Mouse (Mus musculus) ovary, adult 18-20 months (tissue): ENCODE results near the gene Pon2.
"Not testable (repeated sequence)": the region's sequence is repeated elsewhere in the genome, so short reads cannot be mapped to it uniquely, and the experiment has no call there.

Source experiments
- DNase-seq: peaks from one replicate; pipeline ENCODE4 v3.0.0; 2022; ENCODE audit warnings: low spot score, mixed read lengths

Gene Pon2

DNA sequence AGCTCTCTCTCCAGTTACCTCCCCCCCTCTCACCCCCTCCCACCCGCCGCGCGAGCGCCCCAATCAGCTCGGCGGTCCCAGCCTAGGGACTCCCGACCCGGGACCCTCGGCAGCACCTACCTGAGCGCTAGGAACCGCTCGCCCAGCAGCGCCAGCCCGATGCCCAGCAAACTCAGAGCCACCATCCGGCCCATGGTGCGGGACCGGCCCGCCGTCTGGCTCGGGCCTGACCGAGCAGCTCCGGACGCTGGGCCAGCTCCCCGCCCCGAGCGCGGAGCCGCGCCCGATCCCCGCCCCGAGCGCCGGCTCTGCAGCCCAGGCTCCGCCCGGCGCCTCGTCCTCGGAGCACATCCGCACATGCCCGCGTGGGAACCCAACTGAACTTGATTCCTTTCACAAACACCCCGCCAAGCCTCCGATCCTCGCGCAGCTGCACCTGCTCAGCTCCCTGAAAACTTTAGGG is at the start of gene Pon2:
Pon2 (minus strand) TSS at position 364 of the 463 bp plus-strand sequence.
- DNase-seq = peak; percentile 81

DNA sequence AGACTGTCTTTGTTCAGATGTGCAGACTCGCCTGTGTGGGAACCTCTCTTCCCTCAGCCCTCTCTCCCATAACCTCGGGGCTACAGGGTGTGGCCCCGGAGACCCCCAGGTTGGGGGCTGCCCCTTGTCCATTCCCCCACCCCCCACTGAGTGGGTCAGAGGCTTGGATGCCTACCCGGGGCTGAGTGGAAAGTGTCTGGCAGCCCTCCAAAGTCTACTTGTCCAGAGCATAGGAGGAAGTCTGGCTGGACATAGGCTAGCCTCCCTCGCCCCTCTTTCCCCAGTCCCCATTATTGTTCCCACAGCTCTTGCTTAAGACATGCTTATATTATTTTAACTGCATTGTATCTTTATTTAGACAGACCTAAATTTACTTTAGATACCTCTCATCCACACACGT is 46.0 kb upstream of the Pon2 start:
- DNase-seq = no peak

DNA sequence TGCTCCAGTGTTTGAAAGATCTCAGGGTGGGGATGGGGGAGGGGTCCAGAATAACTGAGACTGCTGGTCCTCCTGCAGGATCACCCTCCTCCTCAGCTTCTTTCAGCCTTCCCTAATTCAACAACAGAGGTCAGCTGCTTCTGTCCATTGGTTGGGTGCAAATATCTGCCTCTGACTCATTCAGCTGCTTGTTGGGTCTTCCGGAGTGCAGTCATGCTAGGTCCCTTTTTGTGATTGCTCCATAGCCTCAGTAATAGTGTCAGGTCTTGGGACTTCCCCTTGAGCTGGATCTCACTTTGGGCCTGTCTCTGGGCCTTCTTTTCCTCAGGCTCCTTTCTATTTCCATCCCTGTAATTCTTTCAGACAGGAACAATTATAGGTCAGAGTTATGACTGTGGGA is 41.0 kb upstream of the Pon2 start:
- DNase-seq = not testable (repeated sequence)

DNA sequence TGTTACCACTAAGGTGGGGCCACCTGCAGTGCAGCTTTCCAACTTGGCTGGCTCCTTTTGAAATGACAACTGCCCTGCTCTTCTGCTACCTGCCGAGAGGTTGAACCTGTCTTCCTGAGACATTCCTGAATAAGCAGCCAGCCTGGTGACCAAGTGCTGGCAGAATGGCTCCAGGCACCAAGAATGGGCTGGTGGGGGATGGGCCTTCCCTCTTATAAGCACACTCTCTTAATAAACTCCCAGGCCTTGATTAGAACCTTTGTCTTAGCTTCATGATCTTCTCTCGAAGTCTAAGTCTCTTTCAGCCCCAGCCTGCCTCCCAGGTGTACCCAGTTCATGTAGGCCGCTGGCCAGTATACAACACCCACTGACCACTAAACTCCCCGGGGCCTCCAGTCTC is 40.5 kb upstream of the Pon2 start:
- DNase-seq = not testable (repeated sequence)

DNA sequence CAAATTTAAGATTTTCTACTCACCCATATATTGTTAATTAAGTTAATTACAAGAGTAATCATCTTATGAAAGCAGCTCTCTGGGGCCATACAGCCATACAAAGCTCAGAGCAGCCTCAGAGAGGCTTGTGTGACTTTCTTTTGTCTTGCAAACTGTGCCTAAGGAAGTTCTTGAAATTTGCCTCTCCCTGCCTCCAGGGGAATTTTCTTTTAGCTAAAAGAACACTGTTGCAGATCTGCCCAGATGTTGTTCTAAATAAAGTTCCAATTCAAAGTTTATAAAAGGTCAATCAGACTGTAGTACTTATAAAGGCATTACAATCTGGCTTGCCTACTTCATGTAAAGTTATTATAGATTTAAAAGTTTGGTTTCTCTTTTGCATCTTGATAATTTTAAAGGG is 37.8 kb upstream of the Pon2 start:
- DNase-seq = not testable (repeated sequence)

DNA sequence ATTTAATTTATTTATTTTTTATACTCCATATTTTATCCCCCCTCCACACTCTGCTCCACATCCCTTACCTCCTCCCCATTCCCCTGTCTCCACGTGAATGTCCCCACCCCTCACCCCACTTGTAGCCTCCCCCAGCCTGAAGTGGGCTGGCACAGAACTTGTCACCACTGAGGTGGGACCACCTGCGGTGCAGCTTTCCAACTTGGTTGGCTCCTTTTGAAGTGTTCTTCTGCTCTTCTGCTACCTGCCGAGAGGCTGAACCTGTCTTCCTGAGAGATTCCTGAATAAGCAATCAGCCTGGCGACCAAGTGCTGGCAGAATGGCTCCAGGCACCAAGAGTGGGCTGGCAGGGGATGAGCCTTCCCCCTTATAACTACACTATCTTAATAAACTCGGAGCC is 35.8 kb upstream of the Pon2 start:
- no peak for DNase-seq

DNA sequence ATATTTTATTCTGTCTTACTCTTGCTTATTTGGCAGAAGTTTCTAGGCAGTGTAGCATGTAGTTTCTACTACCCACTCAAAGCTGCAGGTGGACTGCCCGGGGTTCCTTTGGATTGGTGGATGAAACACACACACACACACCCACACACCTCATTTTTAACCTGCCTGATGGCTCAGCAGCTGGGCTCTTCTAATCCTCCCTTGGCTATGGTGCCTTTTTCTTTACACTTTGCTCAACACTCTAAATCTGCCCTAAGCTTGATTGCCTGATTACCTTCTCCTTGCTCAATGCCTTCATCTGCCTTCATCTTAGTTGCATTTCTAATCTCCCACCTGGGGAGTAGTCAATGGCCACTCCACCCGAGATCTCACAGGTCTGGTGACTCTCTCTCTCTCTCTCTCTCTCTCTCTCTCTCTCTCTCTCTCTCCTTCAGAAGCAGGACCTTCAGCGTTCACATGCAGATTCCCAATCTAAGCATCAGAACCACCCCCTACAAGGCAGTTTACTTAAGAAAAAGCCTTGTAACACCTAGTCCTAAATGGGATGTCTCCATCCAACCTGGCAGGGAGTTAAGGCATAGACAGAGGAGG is 34.4 kb upstream of the Pon2 start:
- no peak for DNase-seq

DNA sequence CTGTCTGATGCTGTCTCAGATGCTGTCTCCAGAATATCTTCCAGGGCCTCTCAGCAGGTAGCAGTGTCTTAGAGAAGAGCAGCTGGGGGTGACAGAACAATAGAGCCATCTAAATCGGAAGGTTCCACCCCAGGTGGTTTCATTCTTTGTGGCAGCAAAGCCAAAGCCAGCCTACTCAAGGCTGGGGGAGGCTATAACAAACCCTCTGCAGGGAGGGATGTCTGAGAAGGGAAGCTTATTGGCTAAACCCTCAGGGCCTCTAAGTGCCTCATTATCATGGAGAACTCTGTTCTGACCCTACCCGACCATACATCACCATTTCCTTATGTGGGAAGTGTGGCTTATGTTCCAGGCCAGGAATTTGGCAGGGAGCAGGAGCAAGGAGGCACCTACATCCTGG is 26.9 kb upstream of the Pon2 start:
- DNase-seq = no peak

DNA sequence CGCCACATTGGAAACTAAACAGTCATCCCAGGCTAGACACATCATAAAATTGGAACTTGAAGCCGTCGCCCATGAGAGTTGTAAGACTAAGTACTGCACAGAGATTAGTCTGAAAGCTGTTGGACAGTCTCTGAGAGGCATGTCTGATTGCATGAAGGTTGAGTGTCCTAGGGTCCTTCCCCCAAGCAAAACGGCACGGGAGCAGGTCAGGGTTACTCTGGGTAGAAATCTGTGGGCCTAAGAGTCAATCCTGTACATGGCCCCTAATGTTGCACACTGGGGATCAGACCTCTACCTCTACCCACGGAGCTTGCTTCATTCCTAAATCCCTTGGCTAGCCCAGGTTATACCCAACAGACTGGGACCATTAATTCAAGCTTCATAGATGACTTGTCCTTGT is 25.8 kb upstream of the Pon2 start:
- DNase-seq = not testable (repeated sequence)

DNA sequence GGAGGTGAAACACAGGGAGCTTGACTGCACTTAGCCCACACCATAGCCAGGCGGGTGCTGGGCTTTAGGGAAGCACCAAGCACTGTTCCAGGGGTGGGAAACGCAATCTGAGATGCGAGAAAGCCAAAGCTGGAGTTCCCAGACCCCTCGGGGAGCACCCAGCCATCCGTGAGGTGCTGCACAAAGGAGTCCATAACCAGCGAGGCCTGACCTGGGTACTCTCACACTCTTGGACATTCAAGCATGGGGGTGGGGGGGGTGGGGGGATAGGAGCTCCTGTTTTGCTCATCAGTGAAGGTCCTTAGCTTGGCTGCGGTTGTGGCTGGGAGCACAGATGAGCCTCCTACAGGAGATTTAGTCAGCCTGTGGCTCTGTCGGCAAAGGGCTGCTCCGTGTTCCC is 18.4 kb upstream of the Pon2 start:
- no peak for DNase-seq

DNA sequence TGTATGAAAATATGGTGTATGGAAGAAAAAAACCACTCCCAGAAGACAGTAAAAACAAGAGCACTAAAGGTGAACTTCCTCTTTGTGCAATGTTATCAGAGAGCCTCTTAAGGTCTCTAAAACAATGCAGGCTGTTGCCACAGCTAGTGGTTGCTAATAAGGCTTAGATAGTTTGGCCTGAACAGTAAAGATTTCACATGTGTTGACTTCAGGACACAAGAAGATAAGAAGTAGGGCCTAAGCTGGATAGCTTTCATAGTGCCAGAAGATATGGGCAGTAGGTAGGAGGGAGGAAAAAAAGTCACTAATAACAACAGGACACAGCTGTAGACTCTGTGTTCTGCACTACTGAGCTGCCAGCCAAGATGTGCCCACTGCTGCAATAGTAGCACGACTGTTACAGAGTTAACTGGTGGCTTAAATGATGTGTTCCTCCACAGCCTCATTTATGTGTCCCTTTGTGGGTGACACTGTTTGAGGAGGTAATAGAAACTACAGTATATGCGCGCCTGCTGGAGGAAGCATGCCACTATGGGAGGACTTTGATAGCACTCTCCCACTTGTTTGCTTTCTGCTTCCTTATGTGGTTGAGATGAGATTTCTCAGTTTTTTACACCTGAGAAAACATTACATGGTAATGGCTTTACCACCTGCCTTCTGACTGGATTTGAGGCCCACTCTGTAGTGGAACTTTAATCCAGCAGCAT is 17.0 kb upstream of the Pon2 start:
- no peak for DNase-seq

DNA sequence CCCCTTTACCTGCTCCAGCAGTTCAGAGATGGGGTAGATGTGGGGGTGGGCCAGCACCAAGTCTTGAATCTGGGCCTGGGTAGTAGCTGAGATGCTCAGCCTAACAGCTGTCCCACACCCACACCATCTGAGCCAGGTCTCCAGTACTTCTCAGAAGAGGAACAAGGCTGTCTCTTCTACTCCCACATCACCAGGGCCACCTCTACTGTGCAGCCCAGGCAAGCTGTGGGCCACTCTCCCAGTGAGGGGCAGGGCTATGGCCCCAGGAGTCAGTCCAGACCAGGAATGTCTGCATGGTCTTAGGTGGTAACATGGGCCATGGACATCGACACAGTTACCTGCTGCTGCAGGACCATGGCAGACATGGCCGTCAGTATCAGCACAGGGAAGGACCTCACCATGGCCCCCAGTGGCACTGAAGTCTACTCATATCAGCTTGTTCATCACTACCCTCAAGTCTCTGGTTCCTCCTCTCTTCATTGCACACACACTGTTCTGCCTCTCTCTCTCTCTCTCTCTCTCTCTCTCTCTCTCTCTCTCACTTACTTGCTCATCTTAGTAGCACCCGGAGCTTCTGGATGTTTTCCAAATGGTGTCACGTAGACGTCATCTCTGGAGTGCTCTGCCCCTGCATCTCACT is 15.8 kb upstream of the Pon2 start:
- no peak for DNase-seq

DNA sequence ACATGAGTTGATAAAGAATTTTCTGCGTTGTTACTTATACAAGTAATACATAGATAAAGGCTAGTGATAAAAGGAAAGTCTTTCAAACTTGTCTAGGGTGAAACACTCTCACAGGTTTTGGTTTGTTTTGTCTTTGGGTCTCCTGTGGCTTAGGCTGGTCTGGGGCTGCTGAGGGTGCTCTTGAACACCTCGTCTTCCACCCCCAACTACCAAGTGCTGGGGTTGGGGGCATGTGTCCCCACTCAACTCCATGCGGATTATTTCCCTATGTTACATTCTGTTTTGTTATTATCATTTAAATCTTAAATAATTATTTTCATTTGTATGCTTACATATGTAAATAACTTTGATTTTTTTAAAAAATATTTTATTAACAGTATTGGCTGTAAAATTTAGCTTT is 12.2 kb upstream of the Pon2 start:
- no peak for DNase-seq

DNA sequence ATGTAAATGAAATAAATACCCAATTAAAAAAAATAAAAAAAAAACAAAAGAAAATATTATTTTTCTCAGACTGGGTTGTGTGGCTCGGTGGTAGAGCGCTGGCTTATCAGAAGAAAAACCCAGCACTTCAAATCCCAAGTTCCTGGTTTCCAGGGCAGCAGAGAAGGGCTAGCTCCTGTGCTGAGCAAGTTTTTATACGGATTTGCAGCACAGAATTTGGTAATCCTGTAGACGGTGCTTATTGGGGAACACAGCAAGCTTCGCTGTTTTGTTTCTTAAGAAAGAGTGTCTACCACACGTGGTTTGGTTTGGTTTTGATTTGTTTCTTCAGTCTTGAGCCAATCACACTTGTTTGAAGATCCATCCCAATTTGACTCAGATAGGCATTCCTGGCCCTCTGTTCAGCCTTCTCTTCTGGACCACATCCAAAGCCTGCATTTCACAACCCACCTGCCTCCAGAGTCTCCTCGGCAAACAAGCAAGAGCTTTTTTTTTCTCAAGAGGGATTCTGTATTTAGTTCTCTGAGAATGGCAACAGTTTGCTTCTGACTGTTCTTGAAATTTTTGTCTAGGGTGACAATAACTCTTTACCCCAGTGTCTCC is 11.4 kb upstream of the Pon2 start:
- DNase-seq = peak; percentile 19

DNA sequence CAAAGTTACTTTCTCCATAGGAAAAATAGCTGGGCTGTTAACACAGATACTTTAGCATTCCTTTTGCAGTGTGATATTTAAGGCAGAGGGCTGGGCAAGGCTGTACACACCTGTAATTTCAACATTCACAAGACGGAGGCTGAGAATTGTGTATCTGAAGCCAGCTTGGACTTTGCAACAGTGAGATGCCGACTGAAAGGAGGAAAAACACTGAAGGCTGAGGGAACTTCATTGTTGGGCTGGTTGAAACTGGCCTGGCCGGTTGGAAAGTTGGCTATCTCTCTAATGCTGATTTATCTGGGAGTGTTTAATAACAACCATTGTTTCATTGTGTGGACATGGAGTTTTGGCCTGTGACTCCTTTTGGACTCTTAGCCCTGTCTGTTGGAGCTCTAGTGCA is 7.7 kb upstream of the Pon2 start:
- DNase-seq = no peak

DNA sequence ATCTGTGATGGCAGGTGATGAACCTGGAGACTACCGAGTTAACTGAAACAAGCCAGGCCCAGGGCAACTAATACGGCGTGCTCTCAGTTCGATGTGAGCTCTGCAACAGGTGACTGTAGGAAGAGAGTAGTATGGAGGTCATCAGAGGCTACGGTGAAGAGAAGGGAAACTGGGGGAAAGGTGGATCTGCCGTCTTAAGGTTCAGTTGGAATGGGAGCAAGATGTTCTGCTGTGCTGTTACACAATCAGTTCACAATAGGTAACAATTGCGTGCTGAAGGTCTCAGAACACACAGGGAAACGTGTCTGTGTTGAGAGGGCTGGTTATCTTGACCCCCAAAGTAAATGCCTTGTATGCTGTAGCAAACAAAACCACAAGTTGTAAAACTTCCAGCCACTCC is 6.7 kb upstream of the Pon2 start:
- DNase-seq = no peak

DNA sequence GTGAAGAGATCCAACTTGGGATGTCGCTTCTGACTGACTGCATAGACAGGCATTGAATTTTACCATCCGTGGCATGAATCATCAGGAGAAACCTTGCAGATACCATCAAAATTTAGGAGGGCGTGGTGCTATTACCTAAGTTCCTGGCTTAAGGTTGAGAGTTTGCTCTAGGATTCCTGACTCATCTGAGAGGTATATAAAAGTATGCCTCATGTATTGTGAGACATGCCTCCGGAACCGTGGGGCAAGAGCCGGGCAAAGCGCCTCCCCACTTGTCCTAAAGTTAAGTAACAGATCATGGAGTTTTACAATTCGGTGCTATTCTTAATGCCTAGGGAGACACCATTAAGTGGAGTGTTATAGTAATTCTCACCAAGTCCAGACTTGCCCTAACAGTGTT is 2.4 kb upstream of the Pon2 start:
- no peak for DNase-seq

DNA sequence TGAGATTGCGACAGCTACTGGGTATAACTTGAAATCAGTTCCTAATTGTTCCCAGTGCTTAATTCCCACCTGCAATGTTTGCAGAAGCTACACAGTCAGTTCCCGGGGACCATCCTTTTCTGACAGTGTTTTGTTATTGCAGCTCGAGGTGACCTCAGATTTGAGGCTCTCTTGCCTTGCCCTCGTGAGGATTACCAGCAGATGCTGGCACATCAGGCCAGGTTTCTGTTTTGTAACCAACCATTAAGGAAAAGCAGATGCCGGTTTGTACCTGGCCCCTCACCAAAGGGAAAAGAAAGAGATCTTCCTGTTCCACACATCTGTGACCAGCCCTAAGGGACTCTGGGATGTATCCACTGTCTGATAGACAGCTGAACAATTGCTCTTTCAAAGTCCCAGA is 1.3 kb upstream of the Pon2 start:
- DNase-seq = no peak

DNA sequence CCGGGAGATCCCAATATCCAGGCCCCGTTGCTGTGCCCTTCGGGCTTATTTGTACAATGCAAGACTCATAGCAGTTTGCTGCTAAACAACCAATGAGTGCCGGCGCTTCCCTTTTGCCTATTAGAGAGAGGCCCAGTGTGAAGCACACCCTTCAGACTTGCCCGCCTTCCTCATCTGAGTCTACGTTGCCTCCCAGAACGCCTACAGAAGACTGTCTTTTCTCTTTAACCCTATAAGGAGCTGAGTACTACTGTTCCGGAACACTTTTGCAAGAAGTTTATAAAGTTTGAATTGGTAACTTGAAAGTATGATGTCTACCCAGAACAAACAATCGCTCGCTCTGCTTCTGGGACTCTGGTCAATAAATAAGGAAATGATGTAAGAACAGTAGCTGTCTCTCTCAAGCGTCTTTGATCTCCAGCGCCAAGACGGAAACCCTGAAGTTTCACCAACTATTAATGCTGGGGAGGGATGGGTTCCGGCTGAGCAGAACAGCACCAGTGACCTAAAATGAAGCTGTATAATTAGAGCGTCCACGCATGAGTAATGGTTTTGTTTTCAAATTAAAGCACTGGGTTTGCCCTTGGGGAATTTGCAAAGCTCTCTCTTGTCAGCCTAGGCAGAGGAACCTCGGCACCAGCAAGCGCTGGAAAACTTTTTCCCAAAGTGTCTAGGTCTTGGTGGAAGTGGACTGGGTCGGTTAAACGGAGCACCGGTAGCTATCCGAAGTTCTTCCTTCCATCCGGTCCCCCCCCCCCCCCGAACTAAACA is 749 bp downstream of the Pon2 start:
- DNase-seq = peak; percentile 38

DNA sequence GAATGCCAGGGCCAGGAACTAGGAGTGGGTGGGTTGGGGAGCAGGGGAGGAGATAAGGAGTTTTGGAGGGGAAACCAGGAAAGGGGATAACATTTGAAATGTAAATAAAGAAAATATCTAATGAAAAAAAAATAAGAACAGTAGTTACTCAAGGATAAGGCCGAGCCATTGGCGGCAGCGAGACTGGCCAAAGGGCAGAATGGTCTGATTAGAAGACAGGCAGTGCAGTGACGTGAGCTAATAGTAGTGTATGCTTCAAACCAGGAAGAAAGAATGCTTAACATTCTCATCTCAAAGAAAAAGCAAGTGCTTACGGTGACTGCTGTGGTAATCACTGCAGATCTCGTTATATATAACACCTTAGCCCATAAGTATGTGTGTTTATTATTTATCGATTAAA is 2.2 kb downstream of the Pon2 start:
- no peak for DNase-seq

DNA sequence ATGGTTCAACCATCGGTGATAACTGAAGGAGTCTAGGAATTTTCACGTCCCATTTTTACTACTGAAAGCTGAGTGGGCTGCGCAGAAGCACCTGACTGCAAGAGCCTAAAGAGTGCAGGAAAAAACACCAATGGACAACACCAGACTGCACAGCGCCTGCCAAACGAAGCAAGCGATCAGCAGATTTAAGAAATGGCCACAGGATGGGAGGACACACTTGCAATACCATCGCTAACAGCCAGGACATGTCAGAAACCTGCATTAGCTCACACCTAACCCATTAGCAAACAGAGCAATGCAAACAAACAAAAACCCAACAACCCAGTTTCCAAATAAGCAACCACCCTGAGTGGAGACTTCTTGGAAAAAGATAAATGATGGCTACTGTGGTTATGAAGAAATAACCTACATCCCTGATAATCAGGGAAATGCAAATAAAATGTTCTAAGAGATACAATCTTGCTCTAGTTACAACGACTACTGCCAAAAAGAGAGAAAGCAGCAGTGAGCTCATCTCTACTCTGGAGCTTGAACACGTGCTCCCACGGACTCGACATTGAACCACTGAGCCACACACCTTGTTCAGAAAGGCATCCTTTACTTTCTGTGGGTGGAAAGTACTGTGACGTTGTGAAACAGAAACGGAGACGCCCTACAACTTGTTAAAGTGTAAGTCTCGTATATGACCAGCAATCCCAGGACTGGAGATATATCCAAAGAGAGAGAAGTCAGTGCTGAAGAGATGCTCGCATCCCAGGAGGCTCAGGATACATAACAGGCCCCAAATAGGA is 3.4 kb downstream of the Pon2 start:
- DNase-seq = no peak

DNA sequence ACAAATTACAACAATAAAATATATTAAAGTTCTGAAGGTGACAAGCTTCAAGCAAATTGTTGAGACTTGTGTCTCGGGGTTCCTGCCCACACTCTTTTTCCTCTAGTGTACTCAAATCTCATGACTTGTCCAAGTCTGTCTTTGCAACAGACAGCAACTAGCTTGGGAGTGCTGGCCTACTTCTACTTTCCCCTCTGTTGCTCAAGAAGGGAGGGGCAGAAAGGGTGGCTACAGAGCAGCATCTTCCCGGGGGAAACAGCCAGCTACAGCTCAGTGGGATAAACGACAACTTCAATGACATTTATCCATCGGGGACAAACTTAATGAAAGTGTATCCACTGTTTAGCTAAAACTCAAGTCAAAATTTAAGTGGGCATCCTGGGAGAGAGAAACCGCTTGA is 5.4 kb downstream of the Pon2 start:
- DNase-seq = no peak
